Mouse (Mus musculus) E14TG2a.4 (cell line): ENCODE measurements at regions not wholly inside any gene's neighbourhood (a gene's known extent, or its start where the extent isn't known, plus 50 kb on each side); places are given as distances from the start of the nearest gene placed in this dataset.

Experiments
- CTCF ChIP-seq: conservative IDR thresholded peaks from 2 replicates; pipeline ENCODE4 v1.5.1; 2014; ENCODE audit warnings: low read length
- NANOG ChIP-seq: IDR thresholded peaks from 2 replicates; pipeline ENCODE4 v1.6.1; 2014; ENCODE audit warnings: borderline replicate concordance, low read length, mixed read lengths
- POU5F1 ChIP-seq: IDR thresholded peaks from 2 replicates; pipeline ENCODE4 v1.6.1; 2014; ENCODE audit warnings: low read length, borderline replicate concordance

DNA sequence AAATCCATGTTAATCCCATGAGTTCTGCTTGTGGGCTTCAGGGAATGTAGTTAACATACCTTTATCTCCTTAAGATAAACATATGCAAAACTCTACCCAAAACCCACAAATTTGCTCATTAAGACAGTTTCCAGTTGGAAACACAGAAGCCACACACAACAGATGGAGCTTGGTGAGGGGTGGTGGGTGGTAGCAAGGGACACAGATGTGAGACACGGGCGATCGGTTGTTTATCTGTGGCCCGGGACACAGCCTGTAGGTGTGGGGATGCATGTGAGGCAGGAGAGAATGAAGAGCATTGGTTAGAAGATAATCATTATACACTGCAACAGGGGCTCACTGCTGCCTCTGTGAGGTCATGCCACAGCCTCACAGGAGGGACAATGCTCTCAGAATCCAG is 666.1 kb upstream of the 3110018I06Rik start:
- TF ChIP-seq CTCF, result no peak
- no peak for TF ChIP-seq NANOG
- no peak for TF ChIP-seq POU5F1
